Mouse (Mus musculus): ENCODE data around the gene Il18. TPM values are rescaled to one million over a fixed set of nuclear protein-coding genes. Genes with fewer than 3 reads are reported as not detected.

Il18 gene
- polyA plus RNA-seq, 2 experiments = 2.4 to 2.9 TPM

GRCm38 (mm10) chr9:50561918-50562360 lies 7.3 kb downstream of the Il18 start:
- DNase-seq (ENCODE audit: low spot score) = no peak
- no peaks in the 10 kb centered on the region for H3K9me3 ChIP-seq (ENCODE audit: control insufficient read depth, low read length)
- no peaks in the 10 kb centered on the region for H3K36me3 ChIP-seq (ENCODE audit: control insufficient read depth, insufficient read depth, low read length)
- no peak for TF ChIP-seq POLR2A (IDR thresholded peaks at IDR 0.05; ENCODE audit: borderline replicate concordance, extremely low read depth, insufficient read depth, insufficient read length)
- ATAC-seq (ENCODE audit: low FRiP score, low read depth) = no peak
- H3K9ac ChIP-seq (ENCODE audit: low read depth, low read length, severe bottlenecking) = no peak overlapping the region
- WGBS = 54% methylated on average over 2 of the region's 2 CpGs
- H3K27ac ChIP-seq (replicated peaks; ENCODE audit: low read depth, low read length) = no peak overlapping the region
- no peak overlapping the region for H3K4me2 ChIP-seq (replicated peaks; ENCODE audit: low read depth, low read length, severe bottlenecking)
- H3K4me1 ChIP-seq (ENCODE audit: control insufficient read depth, insufficient read depth, low read length) = no peaks in the 10 kb centered on the region
- no peak overlapping the region for H3K4me3 ChIP-seq (replicated peaks; ENCODE audit: low read length)
- H3K27me3 ChIP-seq (ENCODE audit: control insufficient read depth, insufficient read depth, low read length) = no peaks in the 10 kb centered on the region

GRCm38 (mm10) chr9:50565173-50565572 lies 10.5 kb downstream of the Il18 start:
- H3K27ac ChIP-seq (replicated peaks; ENCODE audit: low read depth, low read length) = no peak overlapping the region
- H3K4me1 ChIP-seq (ENCODE audit: control insufficient read depth, insufficient read depth, low read length) = no peaks in the 10 kb centered on the region
- no peaks in the 10 kb centered on the region for H3K9me3 ChIP-seq (ENCODE audit: control insufficient read depth, low read length)
- no peak overlapping the region for H3K4me3 ChIP-seq (replicated peaks; ENCODE audit: low read length)
- no peak overlapping the region for H3K9ac ChIP-seq (ENCODE audit: low read depth, low read length, severe bottlenecking)
- WGBS = 71% methylated on average over 7 of the region's 7 CpGs
- no peaks in the 10 kb centered on the region for H3K27me3 ChIP-seq (ENCODE audit: control insufficient read depth, insufficient read depth, low read length)
- ATAC-seq (ENCODE audit: low FRiP score, low read depth) = no peak
- H3K4me2 ChIP-seq (replicated peaks; ENCODE audit: low read depth, low read length, severe bottlenecking) = no peak overlapping the region
- TF ChIP-seq POLR2A (IDR thresholded peaks at IDR 0.05; ENCODE audit: borderline replicate concordance, extremely low read depth, insufficient read depth, insufficient read length) = no peak
- DNase-seq (ENCODE audit: low spot score) = no peak
- no peaks in the 10 kb centered on the region for H3K36me3 ChIP-seq (ENCODE audit: control insufficient read depth, insufficient read depth, low read length)

GRCm38 (mm10) chr9:50565940-50566339 lies 11.3 kb downstream of the Il18 start:
- no peak overlapping the region for H3K4me2 ChIP-seq (replicated peaks; ENCODE audit: low read depth, low read length, severe bottlenecking)
- no peaks in the 10 kb centered on the region for H3K4me1 ChIP-seq (ENCODE audit: control insufficient read depth, insufficient read depth, low read length)
- H3K9ac ChIP-seq (ENCODE audit: low read depth, low read length, severe bottlenecking) = no peak overlapping the region
- DNase-seq (ENCODE audit: low spot score) (no peak), ATAC-seq (ENCODE audit: low FRiP score, low read depth) (no peak)
- H3K36me3 ChIP-seq (ENCODE audit: control insufficient read depth, insufficient read depth, low read length) = no peaks in the 10 kb centered on the region
- no peak overlapping the region for H3K27ac ChIP-seq (replicated peaks; ENCODE audit: low read depth, low read length)
- WGBS = 84% methylated on average over 4 of the region's 4 CpGs
- no peaks in the 10 kb centered on the region for H3K27me3 ChIP-seq (ENCODE audit: control insufficient read depth, insufficient read depth, low read length)
- H3K9me3 ChIP-seq (ENCODE audit: control insufficient read depth, low read length) = no peaks in the 10 kb centered on the region
- no peak for TF ChIP-seq POLR2A (IDR thresholded peaks at IDR 0.05; ENCODE audit: borderline replicate concordance, extremely low read depth, insufficient read depth, insufficient read length)
- no peak overlapping the region for H3K4me3 ChIP-seq (replicated peaks; ENCODE audit: low read length)

- 87% methylated on average over 4 of the region's 4 CpGs for WGBS
- no peak for ATAC-seq (ENCODE audit: low FRiP score, low read depth)
- H3K4me3 ChIP-seq (replicated peaks; ENCODE audit: low read length) = no peak overlapping the region
Measured at GRCm38 (mm10) chr9:50567372-50567771, 12.7 kb downstream of the Il18 start.

GRCm38 (mm10) chr9:50567881-50568280 lies 13.3 kb downstream of the Il18 start:
- ATAC-seq (ENCODE audit: low FRiP score, low read depth) (no peak), DNase-seq (ENCODE audit: low spot score) (no peak)
- Histone ChIP-seq H3K9me3 (ENCODE audit: control insufficient read depth, low read length) (no peaks in the 10 kb centered on the region), H3K4me3 (replicated peaks; ENCODE audit: low read length) (no peak overlapping the region), H3K27ac (replicated peaks; ENCODE audit: low read depth, low read length) (no peak overlapping the region), H3K4me2 (replicated peaks; ENCODE audit: low read depth, low read length, severe bottlenecking) (no peak overlapping the region), H3K4me1 (ENCODE audit: control insufficient read depth, insufficient read depth, low read length) (no peaks in the 10 kb centered on the region), H3K36me3 (ENCODE audit: control insufficient read depth, insufficient read depth, low read length) (no peaks in the 10 kb centered on the region), H3K9ac (ENCODE audit: low read depth, low read length, severe bottlenecking) (no peak overlapping the region), H3K27me3 (ENCODE audit: control insufficient read depth, insufficient read depth, low read length) (no peaks in the 10 kb centered on the region)
- TF ChIP-seq POLR2A (IDR thresholded peaks at IDR 0.05; ENCODE audit: borderline replicate concordance, extremely low read depth, insufficient read depth, insufficient read length) = no peak
- WGBS = 88% methylated on average over 2 of the region's 2 CpGs

More at GRCm38 (mm10) chr9:50567372-50567771, 12.7 kb downstream of the Il18 start:
- no peak for TF ChIP-seq POLR2A (IDR thresholded peaks at IDR 0.05; ENCODE audit: borderline replicate concordance, extremely low read depth, insufficient read depth, insufficient read length)
- no peaks in the 10 kb centered on the region for H3K36me3 ChIP-seq (ENCODE audit: control insufficient read depth, insufficient read depth, low read length)
- no peaks in the 10 kb centered on the region for H3K27me3 ChIP-seq (ENCODE audit: control insufficient read depth, insufficient read depth, low read length)
- no peak for DNase-seq (ENCODE audit: low spot score)
- H3K9ac ChIP-seq (ENCODE audit: low read depth, low read length, severe bottlenecking) = no peak overlapping the region
- H3K27ac ChIP-seq (replicated peaks; ENCODE audit: low read depth, low read length) = no peak overlapping the region
- H3K9me3 ChIP-seq (ENCODE audit: control insufficient read depth, low read length) = no peaks in the 10 kb centered on the region
- H3K4me2 ChIP-seq (replicated peaks; ENCODE audit: low read depth, low read length, severe bottlenecking) = no peak overlapping the region
- H3K4me1 ChIP-seq (ENCODE audit: control insufficient read depth, insufficient read depth, low read length) = no peaks in the 10 kb centered on the region

Measured in limb, embryonic 14.5 days (tissue).